Mouse (Mus musculus): ENCODE results near the gene Htr6. TPM values are rescaled to one million over a fixed set of nuclear protein-coding genes. Genes with fewer than 3 reads are reported as not detected.

The Htr6 gene
- polyA plus RNA-seq (2016; fragmentation: Nextera tagmentation; extraction: Ambion mirVana), result 0.10 TPM in 1 of 2 replicates, not detected in the other

DNA sequence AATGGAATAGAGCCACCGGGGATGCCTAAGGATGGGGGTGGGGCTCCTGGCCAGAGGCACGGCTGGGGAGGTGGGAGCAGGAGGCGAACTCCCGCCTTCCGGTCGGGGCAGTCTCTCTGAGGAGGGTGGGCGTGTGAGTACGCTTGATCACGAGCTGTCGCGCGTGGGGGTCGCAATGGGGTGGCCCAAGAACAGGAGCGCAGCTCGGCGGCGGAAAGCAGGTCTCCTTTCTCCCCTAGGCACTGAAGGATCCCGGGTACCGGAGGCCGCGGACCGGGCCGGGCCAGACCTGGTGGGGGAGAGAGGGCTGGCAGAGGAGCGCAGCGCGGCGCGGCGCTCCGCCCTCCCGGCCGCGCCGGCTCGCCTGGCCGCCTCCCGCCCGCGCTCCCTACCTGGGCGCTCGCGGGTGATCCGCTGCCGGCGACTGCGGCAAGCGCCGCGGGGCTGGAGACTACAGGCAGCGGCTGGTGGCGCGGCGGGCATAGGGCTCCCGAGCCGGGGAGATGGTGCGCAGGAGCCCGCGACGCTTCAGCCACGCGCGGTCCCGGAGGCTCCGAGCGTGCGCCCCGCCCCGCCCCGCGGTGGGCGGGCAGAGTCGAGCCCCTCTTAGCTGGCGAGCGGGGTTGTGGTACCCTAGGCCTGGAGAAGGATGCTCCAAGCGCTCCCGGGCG lies at the start of gene Htr6:
TSS of gene Htr6 (minus strand) at position 530 of the 671 bp plus-strand sequence.
- 2% methylated on average over 68 of the region's 77 CpGs for WGBS
- Histone ChIP-seq H3K4me2 (replicated peaks) (peak within 1 kb of the TSS; percentile 85), H3K9ac (peak within 1 kb of the TSS; percentile 51; the same call in 1 of the 2 replicates), H3K27ac (no peak within 1 kb of the TSS), H3K9me3 (no peaks in the 10 kb centered on the region), H3K4me1 (peaks cover 12% of the 10 kb centered on the region), H3K36me3 (no peaks in the 10 kb centered on the region), H3K27me3 (replicated peaks) (peaks cover 63% of the 10 kb centered on the region), H3K4me3 (peak within 1 kb of the TSS; percentile 43)
- no peak for ATAC-seq (ENCODE audit: low FRiP score, low read depth)

- H3K4me2 ChIP-seq (replicated peaks), result no peak overlapping the region
- H3K9ac ChIP-seq, result no peak overlapping the region
- H3K27me3 ChIP-seq (replicated peaks), result no peaks in the 10 kb centered on the region
- H3K4me1 ChIP-seq, result peaks cover 12% of the 10 kb centered on the region
- 95% methylated on average over 6 of the region's 6 CpGs for WGBS
- no peak for ATAC-seq (ENCODE audit: low FRiP score, low read depth)
- H3K4me3 ChIP-seq, result no peak overlapping the region
- no peaks in the 10 kb centered on the region for H3K36me3 ChIP-seq
- H3K9me3 ChIP-seq, result no peaks in the 10 kb centered on the region; the same call in 1 of the 2 replicates
- H3K27ac ChIP-seq, result no peak overlapping the region
These were observed 49.6 kb upstream of the Htr6 start for GRCm38 (mm10) chr4:139124940-139125339.

GRCm38 (mm10) chr4:139122557-139122956 lies 47.2 kb upstream of the Htr6 start:
- H3K27ac ChIP-seq, result no peak overlapping the region
- H3K9ac ChIP-seq, result no peak overlapping the region
- H3K36me3 ChIP-seq, result no peaks in the 10 kb centered on the region
- H3K4me1 ChIP-seq, result no peaks in the 10 kb centered on the region
- no peaks in the 10 kb centered on the region; the same call in 1 of the 2 replicates for H3K9me3 ChIP-seq
- H3K4me2 ChIP-seq (replicated peaks), result no peak overlapping the region
- ATAC-seq (ENCODE audit: low FRiP score, low read depth), result no peak
- WGBS, result 95% methylated on average over 4 of the region's 4 CpGs
- H3K4me3 ChIP-seq, result no peak overlapping the region
- H3K27me3 ChIP-seq (replicated peaks), result no peaks in the 10 kb centered on the region

DNA sequence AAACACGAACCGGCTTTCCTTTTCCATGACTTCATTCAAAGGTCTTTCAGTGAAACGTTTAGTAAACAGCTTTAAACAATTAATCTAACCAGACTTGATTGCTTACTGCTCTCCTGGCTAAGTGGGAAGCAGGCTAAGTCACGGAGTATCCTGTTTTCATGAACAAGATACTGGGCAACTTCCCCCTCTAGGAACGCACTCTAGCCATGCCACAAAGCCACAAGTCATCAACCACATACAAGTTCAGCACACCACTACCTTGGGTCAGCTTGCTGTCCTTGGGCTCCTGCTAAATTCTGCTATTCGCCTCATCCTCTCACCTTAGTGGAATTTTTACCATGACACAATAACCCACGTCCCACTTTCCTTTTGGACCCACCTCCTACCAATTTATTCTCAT lies 45.6 kb upstream of the Htr6 start:
- Histone ChIP-seq H3K27ac (no peak overlapping the region), H3K4me2 (replicated peaks) (no peak overlapping the region), H3K9me3 (no peaks in the 10 kb centered on the region), H3K9ac (no peak overlapping the region), H3K27me3 (replicated peaks) (no peaks in the 10 kb centered on the region), H3K4me1 (no peaks in the 10 kb centered on the region), H3K36me3 (no peaks in the 10 kb centered on the region), H3K4me3 (no peak overlapping the region)
- 83% methylated on average over 7 of the region's 7 CpGs for WGBS
- ATAC-seq (ENCODE audit: low FRiP score, low read depth), result no peak

DNA sequence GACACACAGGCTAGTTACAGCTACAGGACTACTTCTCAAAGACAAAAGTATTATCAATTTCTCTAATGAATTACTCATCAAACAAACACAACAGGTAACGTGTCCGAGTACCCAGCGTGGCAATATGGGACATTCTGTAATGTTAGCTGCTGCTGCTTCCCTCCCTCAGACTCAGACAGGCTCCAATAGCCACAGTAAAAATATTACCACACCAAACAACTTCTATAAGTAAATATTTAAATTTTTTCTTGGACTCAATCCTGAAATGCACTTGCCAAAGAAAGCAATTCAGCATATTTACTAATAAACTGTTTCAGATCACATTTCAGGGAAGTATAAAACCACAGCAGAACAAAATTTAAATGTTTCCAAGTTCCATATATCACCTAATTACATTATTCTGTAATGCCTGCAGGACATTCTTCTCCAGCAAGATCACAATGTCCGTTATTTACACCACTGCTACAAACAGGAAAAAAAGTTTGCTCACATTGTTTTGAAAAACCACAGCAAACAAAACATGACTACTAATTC lies 45.0 kb upstream of the Htr6 start:
- H3K4me3 ChIP-seq, result no peak overlapping the region
- no peaks in the 10 kb centered on the region for H3K27me3 ChIP-seq (replicated peaks)
- no peak overlapping the region for H3K27ac ChIP-seq
- 89% methylated on average over 4 of the region's 4 CpGs for WGBS
- no peaks in the 10 kb centered on the region for H3K9me3 ChIP-seq
- H3K4me2 ChIP-seq (replicated peaks), result no peak overlapping the region
- H3K36me3 ChIP-seq, result no peaks in the 10 kb centered on the region
- no peak for ATAC-seq (ENCODE audit: low FRiP score, low read depth)
- no peak overlapping the region for H3K9ac ChIP-seq
- H3K4me1 ChIP-seq, result no peaks in the 10 kb centered on the region

DNA sequence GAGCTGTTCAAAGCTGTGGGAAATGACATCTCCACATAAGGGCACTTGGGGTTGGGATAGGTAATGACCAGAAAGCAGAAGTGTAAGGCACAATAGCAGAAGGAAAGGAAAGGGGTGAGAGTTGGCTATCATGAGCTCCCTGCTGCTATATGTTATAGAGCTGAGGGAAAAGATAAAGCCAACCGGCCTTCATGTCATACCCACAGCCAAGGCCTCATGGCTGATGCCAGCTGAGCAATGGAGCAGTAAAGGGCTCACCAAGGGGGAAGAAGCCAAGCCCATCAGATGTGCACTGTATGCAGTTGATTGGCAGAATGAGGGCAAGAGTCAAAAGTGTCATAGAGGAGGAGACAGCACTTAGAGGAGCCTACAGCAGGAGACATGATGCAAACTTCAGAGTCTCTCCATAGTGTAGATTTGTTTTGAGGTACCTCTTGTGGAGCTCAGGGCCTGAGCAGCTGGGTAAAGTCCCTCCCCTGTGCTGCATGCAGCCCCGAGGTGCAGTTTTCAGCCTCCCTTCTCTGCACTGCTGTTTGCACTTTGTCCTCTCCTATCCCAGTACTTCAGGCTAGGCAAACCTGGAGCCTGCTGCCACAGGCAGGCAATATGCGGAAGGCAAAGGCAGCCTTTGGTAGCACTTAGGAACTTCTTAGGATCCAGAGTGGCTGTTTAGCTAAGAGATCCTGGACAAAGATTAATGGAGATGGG lies 41.1 kb upstream of the Htr6 start:
- WGBS, result 91% methylated on average over 3 of the region's 3 CpGs
- H3K4me1 ChIP-seq, result peaks cover 9% of the 10 kb centered on the region; the same call in 1 of the 2 replicates
- no peaks in the 10 kb centered on the region for H3K36me3 ChIP-seq
- H3K27ac ChIP-seq, result no peak overlapping the region
- ATAC-seq (ENCODE audit: low FRiP score, low read depth), result no peak
- no peaks in the 10 kb centered on the region for H3K27me3 ChIP-seq (replicated peaks)
- H3K4me3 ChIP-seq, result no peak overlapping the region
- no peak overlapping the region for H3K4me2 ChIP-seq (replicated peaks)
- no peaks in the 10 kb centered on the region for H3K9me3 ChIP-seq
- H3K9ac ChIP-seq, result no peak overlapping the region

DNA sequence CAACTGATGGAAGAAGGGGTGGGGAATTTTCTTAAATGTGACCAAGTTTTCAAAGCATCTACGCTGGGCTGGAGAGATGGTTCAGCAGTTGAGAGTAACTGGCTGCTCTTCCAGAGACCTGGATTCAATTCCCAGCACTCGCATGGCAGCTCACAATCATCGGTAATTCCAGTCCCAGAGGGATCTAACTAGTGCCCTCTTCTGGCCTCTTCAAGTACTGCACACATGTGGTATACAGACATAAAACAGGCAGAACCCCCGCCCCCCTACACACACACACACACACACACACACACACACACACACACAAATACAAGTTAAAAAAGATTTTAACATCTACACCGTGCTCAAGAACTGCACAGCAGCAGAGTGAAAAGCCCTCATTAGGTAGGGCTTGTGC lies 40.4 kb upstream of the Htr6 start:
- Histone ChIP-seq H3K27me3 (replicated peaks) (no peaks in the 10 kb centered on the region), H3K4me1 (peaks cover 12% of the 10 kb centered on the region; the same call in 1 of the 2 replicates), H3K27ac (no peak overlapping the region), H3K4me3 (no peak overlapping the region), H3K9ac (no peak overlapping the region), H3K4me2 (replicated peaks) (no peak overlapping the region), H3K36me3 (no peaks in the 10 kb centered on the region), H3K9me3 (no peaks in the 10 kb centered on the region)
- WGBS, result 89% methylated on average over 5 of the region's 5 CpGs
- ATAC-seq (ENCODE audit: low FRiP score, low read depth), result no peak

GRCm38 (mm10) chr4:139112482-139112881 lies 37.1 kb upstream of the Htr6 start:
- Histone ChIP-seq H3K27ac (no peak overlapping the region), H3K9ac (no peak overlapping the region), H3K27me3 (replicated peaks) (no peaks in the 10 kb centered on the region), H3K9me3 (no peaks in the 10 kb centered on the region), H3K4me2 (replicated peaks) (no peak overlapping the region), H3K4me3 (no peak overlapping the region), H3K36me3 (no peaks in the 10 kb centered on the region), H3K4me1 (peaks cover 12% of the 10 kb centered on the region; the same call in 1 of the 2 replicates)
- 82% methylated on average over 3 of the region's 3 CpGs for WGBS
- ATAC-seq (ENCODE audit: low FRiP score, low read depth), result no peak

DNA sequence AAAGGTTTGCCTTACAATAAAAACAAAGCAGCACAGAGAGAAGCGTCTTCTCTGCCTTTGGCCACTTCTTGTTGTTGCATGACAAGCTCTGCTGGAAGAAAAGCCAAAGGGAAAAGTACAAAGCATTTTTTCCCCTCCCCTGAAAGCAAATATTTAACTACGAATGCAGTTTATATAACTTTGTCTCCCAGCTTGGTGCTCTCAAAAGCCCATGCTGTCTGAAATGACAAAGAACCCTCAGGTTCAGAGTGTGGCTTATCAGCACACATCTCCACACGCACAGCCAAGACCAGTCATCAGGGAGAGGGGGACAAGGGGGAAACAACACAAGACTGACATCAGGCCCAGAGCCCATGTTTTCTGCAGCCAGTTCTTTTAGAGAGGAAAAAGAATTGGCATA lies 36.1 kb upstream of the Htr6 start:
- Histone ChIP-seq H3K9me3 (no peaks in the 10 kb centered on the region), H3K4me3 (no peak overlapping the region), H3K4me2 (replicated peaks) (no peak overlapping the region), H3K4me1 (peaks cover 12% of the 10 kb centered on the region; the same call in 1 of the 2 replicates), H3K27me3 (replicated peaks) (no peaks in the 10 kb centered on the region), H3K27ac (no peak overlapping the region), H3K9ac (no peak overlapping the region), H3K36me3 (no peaks in the 10 kb centered on the region)
- WGBS, result 65% methylated on average over 3 of the region's 3 CpGs
- ATAC-seq (ENCODE audit: low FRiP score, low read depth), result no peak

DNA sequence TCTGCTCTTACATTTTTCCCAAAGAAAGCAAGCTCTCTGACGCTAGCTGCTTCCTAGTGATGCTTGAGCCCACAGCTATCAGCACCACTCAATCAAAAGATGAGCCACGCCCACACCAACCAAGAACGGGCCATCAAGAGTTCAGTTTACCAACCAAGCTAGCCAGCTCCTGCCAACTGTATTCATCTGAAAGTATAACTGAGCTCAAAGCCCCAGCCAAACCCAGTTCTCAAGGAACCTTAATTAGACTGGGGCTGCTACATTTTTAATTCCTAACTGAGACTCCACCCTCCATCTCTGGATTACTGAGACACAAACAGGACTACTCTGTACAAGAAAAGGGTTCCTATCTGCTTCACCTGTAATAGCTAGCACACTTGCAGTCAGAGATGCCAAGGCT lies 35.5 kb upstream of the Htr6 start:
- no peak for ATAC-seq (ENCODE audit: low FRiP score, low read depth)
- peaks cover 12% of the 10 kb centered on the region; the same call in 1 of the 2 replicates for H3K4me1 ChIP-seq
- H3K36me3 ChIP-seq, result no peaks in the 10 kb centered on the region
- WGBS, result 76% methylated on average over 3 of the region's 3 CpGs
- no peak overlapping the region for H3K4me2 ChIP-seq (replicated peaks)
- no peak overlapping the region for H3K9ac ChIP-seq
- no peaks in the 10 kb centered on the region for H3K9me3 ChIP-seq
- H3K27ac ChIP-seq, result no peak overlapping the region
- no peaks in the 10 kb centered on the region for H3K27me3 ChIP-seq (replicated peaks)
- H3K4me3 ChIP-seq, result no peak overlapping the region

- no peak overlapping the region for H3K4me2 ChIP-seq (replicated peaks)
- no peaks in the 10 kb centered on the region for H3K9me3 ChIP-seq
- H3K4me1 ChIP-seq, result peaks cover 15% of the 10 kb centered on the region
- H3K9ac ChIP-seq, result no peak overlapping the region
- WGBS, result 96% methylated on average over 1 of the region's 1 CpGs
- H3K4me3 ChIP-seq, result no peak overlapping the region
- peaks cover 24% of the 10 kb centered on the region for H3K36me3 ChIP-seq
- no peaks in the 10 kb centered on the region for H3K27me3 ChIP-seq (replicated peaks)
- H3K27ac ChIP-seq, result no peak overlapping the region
- no peak for ATAC-seq (ENCODE audit: low FRiP score, low read depth)
These were observed 30.1 kb upstream of the Htr6 start for GRCm38 (mm10) chr4:139105453-139105852.

GRCm38 (mm10) chr4:139101546-139101945 lies 26.2 kb upstream of the Htr6 start:
- H3K9ac ChIP-seq, result no peak overlapping the region
- H3K36me3 ChIP-seq, result peaks cover 24% of the 10 kb centered on the region
- no peak overlapping the region for H3K27ac ChIP-seq
- H3K9me3 ChIP-seq, result no peaks in the 10 kb centered on the region
- no peaks in the 10 kb centered on the region for H3K27me3 ChIP-seq (replicated peaks)
- WGBS, result 75% methylated on average over 6 of the region's 6 CpGs
- ATAC-seq (ENCODE audit: low FRiP score, low read depth), result no peak
- no peak overlapping the region for H3K4me2 ChIP-seq (replicated peaks)
- H3K4me3 ChIP-seq, result no peak overlapping the region
- H3K4me1 ChIP-seq, result peaks cover 15% of the 10 kb centered on the region

All from neural tube, embryonic 12.5 days (tissue).